Mouse (Mus musculus) hindlimb bud, embryonic 11.5 days (tissue): ENCODE measurements around the gene 6430531B16Rik.

ENCODE experiments used
- DNase-seq: peaks from one replicate; pipeline ENCODE4 v3.0.0-alpha.2; 2012; ENCODE audit warnings: low read depth, low spot score; ENCODE audit errors: extremely low spot score

Gene 6430531B16Rik

GRCm38 (mm10) chr7:139940476-139941209, 37.9 kb downstream of the 6430531B16Rik start:
- no peak for DNase-seq

- DNase-seq: no peak
Measured at GRCm38 (mm10) chr7:139937810-139938209, 40.7 kb downstream of the 6430531B16Rik start.

GRCm38 (mm10) chr7:139937138-139937537, 41.4 kb downstream of the 6430531B16Rik start:
- DNase-seq: no peak

GRCm38 (mm10) chr7:139936705-139937104, 41.9 kb downstream of the 6430531B16Rik start:
- DNase-seq: no peak

GRCm38 (mm10) chr7:139930732-139931131, 47.8 kb downstream of the 6430531B16Rik start:
- no peak for DNase-seq
